10 mouse cellular contexts compared by ENCODE assay signal in genomic region chr4:119129096-119129495, GRCm38 (mm10).
"Had no signal": no experiment of that assay in that cellular context is flagged by ENCODE, and none has a peak within 500 bp of the region (broad histone marks: within the 10 kb centered on the region; RNA-seq: fewer than 3 reads in every experiment).

No protein-coding gene starts in this region.

- H3K4me1 ChIP-seq: midbrain, embryonic 13.5 days had no signal

- DNase-seq: kidney, adult 18-20 months; kidney, postnatal 10 days; kidney, postnatal 4 days; lung, adult 18-20 months; right cerebral cortex, postnatal 14 days; thymus, adult 18-20 months; thymus, postnatal 14 days had no signal

- H3K4me3 ChIP-seq: limb, embryonic 15.5 days; midbrain, embryonic 13.5 days; stomach, embryonic 15.5 days had no signal

- H3K9me3 ChIP-seq: limb, embryonic 15.5 days; midbrain, embryonic 13.5 days; stomach, embryonic 15.5 days had no signal

- H3K27me3 ChIP-seq: limb, embryonic 15.5 days; midbrain, embryonic 13.5 days; stomach, embryonic 15.5 days had no signal

- H3K27ac ChIP-seq: limb, embryonic 15.5 days; midbrain, embryonic 13.5 days; stomach, embryonic 15.5 days had no signal
